Mouse (Mus musculus) hindbrain, embryonic 11.5 days (tissue): ENCODE results near the gene Pskh1. TPM values are rescaled to one million over a fixed set of nuclear protein-coding genes. Genes with fewer than 3 reads are reported as not detected.

Source experiments
- ATAC-seq: fragments of 200-750 bp; cut with Nextera tagmentation; 2 replicates; pipeline ENCODE4 v1.8.0; 2017; ENCODE audit warnings: mild to moderate bottlenecking, moderate TSS enrichment, moderate library complexity; ENCODE audit not compliant: low FRiP score
- DNase-seq: peaks from one replicate; pipeline ENCODE4 v3.0.0-alpha.2; 2015; ENCODE audit warnings: low spot score
- H3K27ac ChIP-seq: fragments of 300-500 bp; sonication (generic); 2 replicates; pipeline ENCODE4 v1.5.1; 2014; ENCODE audit warnings: mild to moderate bottlenecking, low read depth, low read length
- H3K27me3 ChIP-seq: fragments of 300-500 bp; sonication (generic); 2 replicates; pipeline ENCODE4 v1.6.1; 2014; ENCODE audit warnings: mild to moderate bottlenecking, low read length, moderate library complexity, mixed read lengths; ENCODE audit not compliant: control insufficient read depth, insufficient read depth
- H3K36me3 ChIP-seq: fragments of 300-500 bp; sonication (generic); 2 replicates; pipeline ENCODE4 v1.6.1; 2014; ENCODE audit warnings: mild to moderate bottlenecking, low read length, moderate library complexity, mixed read lengths; ENCODE audit not compliant: control insufficient read depth, insufficient read depth
- H3K4me1 ChIP-seq: fragments of 300-500 bp; sonication (generic); replicated peaks from 2 replicates; pipeline ENCODE4 v1.6.1; 2014; ENCODE audit warnings: low read length, mixed read lengths; ENCODE audit not compliant: control insufficient read depth, insufficient read depth
- H3K4me2 ChIP-seq: fragments of 300-500 bp; sonication (generic); replicated peaks from 2 replicates; pipeline ENCODE4 v1.6.1; 2014; ENCODE audit warnings: mild to moderate bottlenecking, low read depth, low read length
- H3K4me3 ChIP-seq: fragments of 300-500 bp; sonication (generic); 2 replicates; pipeline ENCODE4 v1.5.1; 2014; ENCODE audit warnings: low read depth, low read length
- H3K9ac ChIP-seq: fragments of 300-500 bp; sonication (generic); 2 replicates; pipeline ENCODE4 v1.6.1; 2014; ENCODE audit warnings: low read depth, low read length
- H3K9me3 ChIP-seq: fragments of 300-500 bp; sonication (generic); 2 replicates; pipeline ENCODE4 v1.6.1; 2016; ENCODE audit warnings: low read length; ENCODE audit not compliant: control insufficient read depth
- WGBS: fragments of 180-500 bp; shearing (Covaris S2); extraction: QIAGEN DNeasy Blood & Tissue Kit; methylation state at CpG from one replicate; pipeline ENCODE4 v1.1.7; 2014; 5-methylcytosine and 5-hydroxymethylcytosine counted together
- polyA plus RNA-seq: library from polyadenylated mRNA; unstranded; fragments of >200 nt; fragmentation: Nextera tagmentation; extraction: Ambion mirVana; gene quantifications from 2 replicates; pipeline ENCODE4 v1.2.1, GENCODE M21; 2014

The Pskh1 gene
- polyA plus RNA-seq, 1 experiment from 2014 or later: 12.5 TPM

GRCm38 (mm10) chr8:105856168-105856835 lies 43.9 kb upstream of the Pskh1 start:
- WGBS: 26% methylated on average over 15 of the region's 15 CpGs

GRCm38 (mm10) chr8:105858495-105858894 lies 41.7 kb upstream of the Pskh1 start:
- peaks cover 10% of the 10 kb centered on the region; the same call in 1 of the 2 replicates for H3K4me1 ChIP-seq
- DNase-seq: no peak
- WGBS: 92% methylated on average over 5 of the region's 5 CpGs

More at GRCm38 (mm10) chr8:105856168-105856835, 43.9 kb upstream of the Pskh1 start:
- Histone ChIP-seq H3K9ac (peak overlapping the region; percentile 86), H3K27me3 (no peaks in the 10 kb centered on the region), H3K4me2 (peak overlapping the region; percentile 96), H3K9me3 (no peaks in the 10 kb centered on the region), H3K4me3 (peak overlapping the region; percentile 78), H3K36me3 (no peaks in the 10 kb centered on the region), H3K27ac (peak overlapping the region; percentile 82), H3K4me1 (peaks cover 8% of the 10 kb centered on the region; the same call in 1 of the 2 replicates)
- ATAC-seq (no peak), DNase-seq (no peak)

DNA sequence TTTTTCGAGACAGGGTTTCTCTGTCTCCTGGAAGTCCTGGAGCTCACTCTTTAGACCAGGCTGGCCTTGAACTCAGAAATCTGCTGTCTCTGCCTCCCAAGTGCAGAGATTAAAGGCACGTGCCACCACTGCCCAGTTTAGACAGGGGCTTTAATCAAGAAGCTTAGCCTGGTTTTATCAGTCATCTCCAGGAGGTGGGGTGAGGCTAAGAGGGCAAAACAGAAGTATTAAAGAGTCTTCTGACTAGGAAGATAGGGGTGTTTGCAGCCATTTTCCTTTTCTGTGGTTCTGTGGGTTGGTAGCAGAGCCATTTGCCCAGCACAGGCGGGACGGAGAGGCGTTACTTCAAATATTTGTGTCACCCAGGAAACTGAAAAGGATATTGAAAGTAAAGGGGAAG lies 40.9 kb upstream of the Pskh1 start:
- H3K4me2 ChIP-seq: no peak overlapping the region
- 76% methylated on average over 5 of the region's 5 CpGs for WGBS

More at GRCm38 (mm10) chr8:105858495-105858894, 41.7 kb upstream of the Pskh1 start:
- H3K27me3 ChIP-seq: no peaks in the 10 kb centered on the region
- no peak overlapping the region for H3K9ac ChIP-seq
- H3K9me3 ChIP-seq: no peaks in the 10 kb centered on the region
- no peak overlapping the region for H3K4me3 ChIP-seq
- H3K36me3 ChIP-seq: no peaks in the 10 kb centered on the region
- ATAC-seq: no peak
- H3K27ac ChIP-seq: no peak overlapping the region
- no peak overlapping the region for H3K4me2 ChIP-seq

DNA sequence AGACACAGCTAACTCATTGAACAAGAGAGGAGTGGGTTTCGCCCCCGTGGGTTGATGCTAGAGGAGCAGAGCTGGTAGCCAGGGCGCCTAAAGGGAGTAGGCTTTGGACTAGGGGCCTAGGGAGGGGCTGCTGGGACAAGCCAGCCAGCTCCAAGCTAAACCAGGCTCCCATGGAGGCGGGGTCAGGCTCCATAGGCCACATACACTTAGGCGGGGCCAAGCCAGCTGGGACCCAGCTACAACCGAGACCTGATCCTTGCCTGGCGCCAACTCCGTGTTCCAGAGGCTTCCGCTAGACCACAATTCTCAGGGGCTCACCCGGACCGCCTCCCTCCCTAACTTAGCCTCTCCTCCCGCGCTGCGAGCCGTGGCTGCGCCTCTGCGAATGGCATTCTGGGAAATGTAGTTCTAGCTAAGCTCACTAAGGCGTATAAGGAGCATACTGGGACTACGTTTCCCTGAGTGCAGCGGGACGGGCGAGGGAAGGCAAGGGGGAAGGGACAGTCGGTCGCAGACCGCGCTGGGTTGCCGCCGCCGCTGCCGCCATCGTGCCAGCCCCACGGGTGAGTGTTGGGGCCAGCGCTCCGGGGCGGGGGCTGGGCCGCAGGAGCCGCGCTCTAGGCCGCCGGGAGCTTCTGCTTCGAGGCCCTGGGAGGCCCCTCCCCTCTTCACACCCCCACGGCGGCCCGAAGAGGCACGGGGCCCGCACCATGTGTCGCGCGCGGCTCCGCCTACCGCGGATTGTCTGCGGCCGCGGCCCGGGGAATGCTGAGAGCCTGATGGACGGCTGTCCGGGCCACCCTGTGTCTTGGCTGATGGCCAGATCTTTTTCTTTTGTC lies 39.9 kb upstream of the Pskh1 start, which contains the start of gene Nutf2:
TSS of gene Nutf2 (plus strand) at position 438 of the 839 bp plus-strand sequence.
- peak; percentile 94 for DNase-seq
- peaks cover 10% of the 10 kb centered on the region; the same call in 1 of the 2 replicates for H3K4me1 ChIP-seq
- peak within 1 kb of the TSS; percentile 95 for H3K4me3 ChIP-seq
- H3K27ac ChIP-seq: peak within 1 kb of the TSS; percentile 72
- H3K4me2 ChIP-seq: peak within 1 kb of the TSS; percentile 69
- H3K36me3 ChIP-seq: no peaks in the 10 kb centered on the region
- 1% methylated on average over 54 of the region's 59 CpGs for WGBS
- H3K9ac ChIP-seq: peak within 1 kb of the TSS; percentile 98
- ATAC-seq: peak; percentile 98
- no peaks in the 10 kb centered on the region for H3K27me3 ChIP-seq
- no peaks in the 10 kb centered on the region for H3K9me3 ChIP-seq

More for the DNA sequence above, 40.9 kb upstream of the Pskh1 start:
- Histone ChIP-seq H3K36me3 (no peaks in the 10 kb centered on the region), H3K4me1 (peaks cover 10% of the 10 kb centered on the region; the same call in 1 of the 2 replicates), H3K9ac (no peak overlapping the region), H3K27me3 (no peaks in the 10 kb centered on the region), H3K27ac (no peak overlapping the region; the same call in 1 of the 2 replicates), H3K9me3 (no peaks in the 10 kb centered on the region), H3K4me3 (no peak overlapping the region)
- no peak for DNase-seq
- no peak for ATAC-seq

- no peaks in the 10 kb centered on the region for H3K9me3 ChIP-seq
- no peaks in the 10 kb centered on the region; the same call in 1 of the 2 replicates for H3K36me3 ChIP-seq
- peak overlapping the region; percentile 35; the same call in 1 of the 2 replicates for H3K9ac ChIP-seq
- peak overlapping the region; percentile 95 for H3K4me3 ChIP-seq
- WGBS: 6% methylated on average over 1 of the region's 1 CpGs
- peaks cover 5% of the 10 kb centered on the region; the same call in 1 of the 2 replicates for H3K4me1 ChIP-seq
- no peak overlapping the region for H3K27ac ChIP-seq
- ATAC-seq (no peak), DNase-seq (peak; percentile 20)
- no peaks in the 10 kb centered on the region for H3K27me3 ChIP-seq
- H3K4me2 ChIP-seq: peak overlapping the region; percentile 69
Measured at GRCm38 (mm10) chr8:105861951-105862350, 38.3 kb upstream of the Pskh1 start.

DNA sequence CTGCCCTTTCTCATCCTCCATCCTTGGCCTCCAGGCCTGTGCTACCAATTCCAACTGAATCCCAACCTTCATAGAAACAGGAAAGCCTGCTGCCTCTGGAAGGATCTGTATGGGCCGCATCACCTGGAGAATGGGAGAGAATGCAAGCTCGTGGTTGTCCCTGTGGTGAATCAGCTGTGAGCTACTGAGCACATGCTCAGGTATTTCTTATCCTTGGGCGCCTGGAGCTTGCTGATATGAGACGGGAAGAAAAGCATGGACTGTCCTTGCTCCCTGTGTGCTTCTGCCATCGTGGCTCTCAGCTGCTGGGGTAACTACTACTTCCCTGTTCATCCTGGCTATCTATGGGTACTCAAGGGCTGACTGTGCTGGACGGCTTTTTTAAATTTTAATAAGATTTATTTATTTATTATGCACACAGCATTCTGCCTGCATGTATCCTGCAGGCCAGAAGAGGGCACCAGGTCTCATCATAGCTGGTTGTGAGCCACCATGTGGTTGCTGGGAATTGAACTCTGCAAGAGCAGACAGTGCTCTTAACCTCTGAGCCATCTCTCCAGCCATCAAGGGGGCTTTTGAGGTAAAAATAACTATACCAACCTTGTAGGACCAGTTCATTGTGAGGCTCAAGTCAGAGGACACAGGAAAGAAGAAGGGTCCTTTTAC lies 33.7 kb upstream of the Pskh1 start:
- Histone ChIP-seq H3K9me3 (no peaks in the 10 kb centered on the region), H3K27ac (no peak overlapping the region), H3K36me3 (peaks cover 7% of the 10 kb centered on the region), H3K4me3 (no peak overlapping the region), H3K27me3 (no peaks in the 10 kb centered on the region), H3K9ac (no peak overlapping the region), H3K4me1 (0 out of 2 replicates have a peak, but pooled peaks cover 2% of the 10 kb centered on the region), H3K4me2 (no peak overlapping the region)
- WGBS: 88% methylated on average over 6 of the region's 6 CpGs
- ATAC-seq (no peak), DNase-seq (peak; percentile 13)

- Histone ChIP-seq H3K9me3 (no peaks in the 10 kb centered on the region), H3K27ac (no peak overlapping the region), H3K4me1 (no peaks in the 10 kb centered on the region), H3K36me3 (peaks cover 5% of the 10 kb centered on the region; the same call in 1 of the 2 replicates), H3K27me3 (no peaks in the 10 kb centered on the region), H3K4me3 (no peak overlapping the region), H3K9ac (no peak overlapping the region), H3K4me2 (no peak overlapping the region)
- WGBS: 96% methylated on average over 6 of the region's 6 CpGs
- ATAC-seq (no peak), DNase-seq (no peak)
Measured at GRCm38 (mm10) chr8:105874301-105874700, 25.9 kb upstream of the Pskh1 start.
